Mouse (Mus musculus): Measurements from ENCODE around the gene Slc1a1. TPM values are rescaled to one million over a fixed set of nuclear protein-coding genes. Genes with fewer than 3 reads are reported as not detected.

The Slc1a1 gene
- polyA plus RNA-seq, 1 experiment from 2014 or later = 4.9 TPM

GRCm38 (mm10) chr19:28916492-28916891 is 81.6 kb downstream of the Slc1a1 start:
- Histone ChIP-seq H3K4me1 (ENCODE audit: control insufficient read depth, insufficient read depth, low read length) (no peaks in the 10 kb centered on the region; the same call in 1 of the 2 replicates), H3K4me2 (ENCODE audit: low read depth, low read length) (no peak overlapping the region), H3K36me3 (ENCODE audit: control insufficient read depth, insufficient read depth) (no peaks in the 10 kb centered on the region), H3K9ac (ENCODE audit: low read length) (no peak overlapping the region), H3K9me3 (replicated peaks; ENCODE audit: control insufficient read depth, low read length) (no peaks in the 10 kb centered on the region), H3K27me3 (ENCODE audit: control insufficient read depth, insufficient read depth, low read length) (no peaks in the 10 kb centered on the region), H3K27ac (ENCODE audit: low read length) (no peak overlapping the region), H3K4me3 (ENCODE audit: low read length) (no peak overlapping the region)
- 56% methylated on average over 4 of the region's 4 CpGs for WGBS
- no peak for ATAC-seq (replicated peaks; ENCODE audit: extremely low read depth, insufficient read depth, low FRiP score)

GRCm38 (mm10) chr19:28917839-28918238 is 83.0 kb downstream of the Slc1a1 start:
- H3K27ac ChIP-seq (ENCODE audit: low read length) = no peak overlapping the region
- 80% methylated on average over 5 of the region's 5 CpGs for WGBS
- H3K9me3 ChIP-seq (replicated peaks; ENCODE audit: control insufficient read depth, low read length) = no peaks in the 10 kb centered on the region
- H3K9ac ChIP-seq (ENCODE audit: low read length) = no peak overlapping the region
- no peak overlapping the region for H3K4me2 ChIP-seq (ENCODE audit: low read depth, low read length)
- no peak overlapping the region for H3K4me3 ChIP-seq (ENCODE audit: low read length)
- no peaks in the 10 kb centered on the region; the same call in 1 of the 2 replicates for H3K4me1 ChIP-seq (ENCODE audit: control insufficient read depth, insufficient read depth, low read length)
- no peak for ATAC-seq (replicated peaks; ENCODE audit: extremely low read depth, insufficient read depth, low FRiP score)
- no peaks in the 10 kb centered on the region for H3K36me3 ChIP-seq (ENCODE audit: control insufficient read depth, insufficient read depth)
- H3K27me3 ChIP-seq (ENCODE audit: control insufficient read depth, insufficient read depth, low read length) = no peaks in the 10 kb centered on the region

- Histone ChIP-seq H3K27me3 (ENCODE audit: control insufficient read depth, insufficient read depth, low read length) (no peaks in the 10 kb centered on the region), H3K27ac (ENCODE audit: low read length) (no peak overlapping the region), H3K4me3 (ENCODE audit: low read length) (no peak overlapping the region), H3K9me3 (replicated peaks; ENCODE audit: control insufficient read depth, low read length) (no peaks in the 10 kb centered on the region), H3K4me1 (ENCODE audit: control insufficient read depth, insufficient read depth, low read length) (peaks cover 11% of the 10 kb centered on the region), H3K9ac (ENCODE audit: low read length) (no peak overlapping the region), H3K36me3 (ENCODE audit: control insufficient read depth, insufficient read depth) (no peaks in the 10 kb centered on the region), H3K4me2 (ENCODE audit: low read depth, low read length) (no peak overlapping the region)
- WGBS = 91% methylated on average over 5 of the region's 5 CpGs
- ATAC-seq (replicated peaks; ENCODE audit: extremely low read depth, insufficient read depth, low FRiP score) = no peak
These were observed 91.5 kb downstream of the Slc1a1 start for GRCm38 (mm10) chr19:28926366-28926765.

GRCm38 (mm10) chr19:28927396-28927795 is 92.5 kb downstream of the Slc1a1 start:
- no peak overlapping the region for H3K4me3 ChIP-seq (ENCODE audit: low read length)
- no peaks in the 10 kb centered on the region for H3K36me3 ChIP-seq (ENCODE audit: control insufficient read depth, insufficient read depth)
- WGBS = 17% methylated on average over 4 of the region's 4 CpGs
- no peak for ATAC-seq (replicated peaks; ENCODE audit: extremely low read depth, insufficient read depth, low FRiP score)
- H3K9me3 ChIP-seq (replicated peaks; ENCODE audit: control insufficient read depth, low read length) = no peaks in the 10 kb centered on the region
- no peaks in the 10 kb centered on the region for H3K27me3 ChIP-seq (ENCODE audit: control insufficient read depth, insufficient read depth, low read length)
- H3K27ac ChIP-seq (ENCODE audit: low read length) = peak overlapping the region; percentile 67
- H3K9ac ChIP-seq (ENCODE audit: low read length) = no peak overlapping the region
- peaks cover 11% of the 10 kb centered on the region for H3K4me1 ChIP-seq (ENCODE audit: control insufficient read depth, insufficient read depth, low read length)
- H3K4me2 ChIP-seq (ENCODE audit: low read depth, low read length) = no peak overlapping the region

- Histone ChIP-seq H3K9me3 (replicated peaks; ENCODE audit: control insufficient read depth, low read length) (no peaks in the 10 kb centered on the region), H3K36me3 (ENCODE audit: control insufficient read depth, insufficient read depth) (no peaks in the 10 kb centered on the region), H3K9ac (ENCODE audit: low read length) (no peak overlapping the region), H3K4me3 (ENCODE audit: low read length) (no peak overlapping the region), H3K27ac (ENCODE audit: low read length) (no peak overlapping the region), H3K27me3 (ENCODE audit: control insufficient read depth, insufficient read depth, low read length) (no peaks in the 10 kb centered on the region), H3K4me2 (ENCODE audit: low read depth, low read length) (no peak overlapping the region), H3K4me1 (ENCODE audit: control insufficient read depth, insufficient read depth, low read length) (peaks cover 11% of the 10 kb centered on the region)
- ATAC-seq (replicated peaks; ENCODE audit: extremely low read depth, insufficient read depth, low FRiP score) = no peak
These were observed 94.2 kb downstream of the Slc1a1 start for GRCm38 (mm10) chr19:28929034-28929433.

GRCm38 (mm10) chr19:28934897-28935296 is 100.0 kb downstream of the Slc1a1 start:
- Histone ChIP-seq H3K9me3 (replicated peaks; ENCODE audit: control insufficient read depth, low read length) (no peaks in the 10 kb centered on the region), H3K27ac (ENCODE audit: low read length) (no peak overlapping the region), H3K9ac (ENCODE audit: low read length) (no peak overlapping the region), H3K36me3 (ENCODE audit: control insufficient read depth, insufficient read depth) (no peaks in the 10 kb centered on the region), H3K4me2 (ENCODE audit: low read depth, low read length) (no peak overlapping the region), H3K4me1 (ENCODE audit: control insufficient read depth, insufficient read depth, low read length) (peaks cover 1% of the 10 kb centered on the region; the same call in 1 of the 2 replicates), H3K27me3 (ENCODE audit: control insufficient read depth, insufficient read depth, low read length) (no peaks in the 10 kb centered on the region), H3K4me3 (ENCODE audit: low read length) (no peak overlapping the region)
- ATAC-seq (replicated peaks; ENCODE audit: extremely low read depth, insufficient read depth, low FRiP score) = no peak
- 79% methylated on average over 3 of the region's 3 CpGs for WGBS

- Histone ChIP-seq H3K9me3 (replicated peaks; ENCODE audit: control insufficient read depth, low read length) (no peaks in the 10 kb centered on the region), H3K9ac (ENCODE audit: low read length) (0 out of 2 replicates have a peak overlapping the region, but pooled peaks have one; percentile 4), H3K4me2 (ENCODE audit: low read depth, low read length) (no peak overlapping the region), H3K27me3 (ENCODE audit: control insufficient read depth, insufficient read depth, low read length) (no peaks in the 10 kb centered on the region), H3K4me1 (ENCODE audit: control insufficient read depth, insufficient read depth, low read length) (peaks cover 11% of the 10 kb centered on the region), H3K4me3 (ENCODE audit: low read length) (no peak overlapping the region), H3K27ac (ENCODE audit: low read length) (peak overlapping the region; percentile 87), H3K36me3 (ENCODE audit: control insufficient read depth, insufficient read depth) (no peaks in the 10 kb centered on the region)
- peak; percentile 92 for ATAC-seq (replicated peaks; ENCODE audit: extremely low read depth, insufficient read depth, low FRiP score)
- 29% methylated on average over 9 of the region's 9 CpGs for WGBS
These were observed 105.5 kb downstream of the Slc1a1 start for GRCm38 (mm10) chr19:28940135-28940874.

- H3K27ac ChIP-seq (ENCODE audit: low read length) = peak overlapping the region; percentile 87
- no peaks in the 10 kb centered on the region for H3K9me3 ChIP-seq (replicated peaks; ENCODE audit: control insufficient read depth, low read length)
- ATAC-seq (replicated peaks; ENCODE audit: extremely low read depth, insufficient read depth, low FRiP score) = no peak
- no peak overlapping the region for H3K4me2 ChIP-seq (ENCODE audit: low read depth, low read length)
- peaks cover 12% of the 10 kb centered on the region for H3K4me1 ChIP-seq (ENCODE audit: control insufficient read depth, insufficient read depth, low read length)
- WGBS = 49% methylated on average over 4 of the region's 4 CpGs
- no peak overlapping the region for H3K9ac ChIP-seq (ENCODE audit: low read length)
- no peak overlapping the region for H3K4me3 ChIP-seq (ENCODE audit: low read length)
- no peaks in the 10 kb centered on the region for H3K27me3 ChIP-seq (ENCODE audit: control insufficient read depth, insufficient read depth, low read length)
- no peaks in the 10 kb centered on the region for H3K36me3 ChIP-seq (ENCODE audit: control insufficient read depth, insufficient read depth)
These were observed 106.4 kb downstream of the Slc1a1 start for GRCm38 (mm10) chr19:28941271-28941670.

- no peak overlapping the region for H3K9ac ChIP-seq (ENCODE audit: low read length)
- peaks cover 4% of the 10 kb centered on the region for H3K36me3 ChIP-seq (ENCODE audit: control insufficient read depth, insufficient read depth)
- no peak overlapping the region for H3K4me3 ChIP-seq (ENCODE audit: low read length)
- H3K4me2 ChIP-seq (ENCODE audit: low read depth, low read length) = peak overlapping the region; percentile 30; the same call in 1 of the 2 replicates
- ATAC-seq (replicated peaks; ENCODE audit: extremely low read depth, insufficient read depth, low FRiP score) = peak; percentile 83
- no peaks in the 10 kb centered on the region for H3K9me3 ChIP-seq (replicated peaks; ENCODE audit: control insufficient read depth, low read length)
- WGBS = 7% methylated on average over 4 of the region's 4 CpGs
- H3K4me1 ChIP-seq (ENCODE audit: control insufficient read depth, insufficient read depth, low read length) = peaks cover 12% of the 10 kb centered on the region
- peak overlapping the region; percentile 85 for H3K27ac ChIP-seq (ENCODE audit: low read length)
- H3K27me3 ChIP-seq (ENCODE audit: control insufficient read depth, insufficient read depth, low read length) = no peaks in the 10 kb centered on the region
These were observed 111.9 kb downstream of the Slc1a1 start for GRCm38 (mm10) chr19:28946782-28947181.
